Mouse (Mus musculus) lung, postnatal 0 days (tissue): ENCODE results near the gene Gm6096. TPM values are rescaled to one million over a fixed set of nuclear protein-coding genes. Genes with fewer than 3 reads are reported as not detected.

ENCODE experiments used
- ATAC-seq: fragments of 200-750 bp; cut with Nextera tagmentation; 2 replicates; pipeline ENCODE4 v1.8.0; 2017; ENCODE audit warnings: moderate library complexity
- DNase-seq: peaks from one replicate; pipeline ENCODE4 v3.0.0-alpha.2; 2016; ENCODE audit warnings: low spot score
- H3K27ac ChIP-seq: fragments of 300-500 bp; sonication (generic); 2 replicates; pipeline ENCODE4 v1.5.1; 2014; ENCODE audit warnings: antibody characterized with exemption, mild to moderate bottlenecking, low read length, mixed read lengths
- H3K27me3 ChIP-seq: fragments of 300-500 bp; sonication (generic); replicated peaks from 2 replicates; pipeline ENCODE4 v1.6.1; 2014; ENCODE audit warnings: low read length, mixed read lengths; ENCODE audit not compliant: insufficient read depth
- H3K36me3 ChIP-seq: fragments of 300-500 bp; sonication (generic); 2 replicates; pipeline ENCODE4 v1.6.1; 2014; ENCODE audit warnings: low read length, mixed read lengths; ENCODE audit not compliant: insufficient read depth
- H3K4me1 ChIP-seq: fragments of 300-500 bp; sonication (generic); 2 replicates; pipeline ENCODE4 v1.6.1; 2014; ENCODE audit warnings: antibody characterized with exemption, low read depth, low read length, mixed read lengths; ENCODE audit not compliant: insufficient read depth
- H3K4me2 ChIP-seq: fragments of 300-500 bp; sonication (generic); replicated peaks from 2 replicates; pipeline ENCODE4 v1.6.1; 2014; ENCODE audit warnings: low read depth, mild to moderate bottlenecking, low read length, moderate library complexity, mixed read lengths
- H3K4me3 ChIP-seq: fragments of 300-500 bp; sonication (generic); 2 replicates; pipeline ENCODE4 v1.5.1; 2014; ENCODE audit warnings: low read depth, low read length
- H3K9ac ChIP-seq: fragments of 300-500 bp; sonication (generic); replicated peaks from 2 replicates; pipeline ENCODE4 v1.6.1; 2014; ENCODE audit warnings: low read depth, mild to moderate bottlenecking
- H3K9me3 ChIP-seq: fragments of 300-500 bp; sonication (generic); 2 replicates; pipeline ENCODE4 v1.6.1; 2016; ENCODE audit warnings: low read length, mixed read lengths
- CTCF ChIP-seq: IDR thresholded peaks from 2 replicates; pipeline ENCODE4 v1.5.1; 2016; ENCODE audit warnings: antibody characterized with exemption, mild to moderate bottlenecking
- EP300 ChIP-seq: IDR thresholded peaks from 2 replicates; pipeline ENCODE4 v1.6.1; 2016; ENCODE audit warnings: antibody characterized with exemption, mild to moderate bottlenecking, control low read depth
- WGBS: fragments of 180-500 bp; shearing (Covaris S2); extraction: QIAGEN DNeasy Blood & Tissue Kit; methylation state at CpG from one replicate; pipeline ENCODE4 v1.1.7; 2014; 5-methylcytosine and 5-hydroxymethylcytosine counted together
- polyA plus RNA-seq: library from polyadenylated mRNA; unstranded; fragments of >200 nt; fragmentation: Nextera tagmentation; extraction: Ambion mirVana; gene quantifications from 2 replicates; pipeline ENCODE4 v1.2.1, GENCODE M21; 2015

Gm6096 gene
- polyA plus RNA-seq, 1 experiment from 2014 or later, result not detected

DNA sequence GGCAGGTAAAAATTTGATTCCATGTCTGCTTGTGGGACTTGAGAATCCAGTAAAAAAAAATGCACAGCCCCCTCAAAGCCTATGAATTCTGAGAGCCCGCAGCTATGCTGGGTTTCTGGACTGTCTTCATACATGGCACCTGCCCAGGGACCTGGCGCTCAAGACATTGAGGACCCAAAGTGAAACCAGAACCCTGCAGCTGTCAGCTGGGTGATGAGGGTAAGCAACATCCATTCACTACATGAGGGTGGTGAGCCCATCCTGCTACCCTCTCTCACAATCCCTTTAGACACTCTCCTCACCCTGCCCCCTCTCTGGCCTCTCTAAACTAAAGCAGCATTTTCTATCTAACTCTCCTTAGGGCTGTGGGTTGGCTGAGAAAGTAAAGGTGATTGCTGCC lies 26.8 kb downstream of the Gm6096 start:
- ATAC-seq, result no peak
- Histone ChIP-seq H3K36me3 (no peaks in the 10 kb centered on the region; the same call in 1 of the 2 replicates), H3K4me1 (no peaks in the 10 kb centered on the region)

DNA sequence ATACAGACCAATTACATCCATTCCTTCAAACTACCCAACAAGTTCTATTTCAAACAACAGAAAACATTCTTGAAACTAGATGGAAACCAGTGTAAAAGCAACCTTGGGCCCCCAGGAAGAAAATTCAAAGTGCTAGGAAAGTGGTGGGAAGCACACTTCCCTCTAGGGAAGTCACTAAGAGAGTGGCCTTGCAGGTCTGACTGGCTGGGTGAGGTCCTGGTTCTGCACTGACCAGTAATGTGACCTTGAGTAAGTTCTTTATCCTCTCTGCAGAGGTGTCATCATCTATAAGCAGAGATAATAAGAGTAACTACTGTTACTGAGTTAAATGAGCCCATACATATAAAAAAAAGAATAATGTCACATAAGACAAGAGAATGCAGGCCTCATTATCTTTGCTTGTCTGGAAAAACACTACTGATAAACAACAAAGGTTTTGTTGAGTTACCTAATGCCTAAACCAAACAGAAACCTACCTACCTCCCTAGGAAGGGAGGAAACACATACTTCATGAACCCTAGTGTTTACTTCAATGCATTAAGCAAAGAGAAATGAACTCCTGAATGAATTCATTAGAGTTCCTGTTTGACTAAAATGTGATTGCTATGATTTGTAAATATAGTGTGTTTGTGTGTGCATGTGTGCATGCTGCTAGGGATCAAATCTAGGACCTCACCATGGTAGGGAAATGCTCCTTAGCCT lies 39.8 kb downstream of the Gm6096 start:
- H3K27ac ChIP-seq, result peak overlapping the region; percentile 78
- H3K9me3 ChIP-seq, result no peaks in the 10 kb centered on the region
- H3K36me3 ChIP-seq, result no peaks in the 10 kb centered on the region
- no peak overlapping the region for H3K4me3 ChIP-seq
- ATAC-seq (peak; percentile 68), DNase-seq (peak; percentile 53)
- no peaks in the 10 kb centered on the region for H3K27me3 ChIP-seq
- no peaks in the 10 kb centered on the region; the same call in 1 of the 2 replicates for H3K4me1 ChIP-seq
- no peak overlapping the region for H3K9ac ChIP-seq
- TF ChIP-seq EP300 (peak; percentile 12; the same call in 1 of the 2 replicates), CTCF (no peak)
- H3K4me2 ChIP-seq, result no peak overlapping the region

More for the DNA sequence above, 26.8 kb downstream of the Gm6096 start:
- TF ChIP-seq CTCF (no peak), EP300 (no peak)
- DNase-seq, result no peak
- Histone ChIP-seq H3K4me3 (no peak overlapping the region), H3K9me3 (no peaks in the 10 kb centered on the region), H3K4me2 (no peak overlapping the region), H3K27me3 (no peaks in the 10 kb centered on the region), H3K27ac (no peak overlapping the region), H3K9ac (no peak overlapping the region)
- WGBS, result 94% methylated on average over 2 of the region's 2 CpGs

DNA sequence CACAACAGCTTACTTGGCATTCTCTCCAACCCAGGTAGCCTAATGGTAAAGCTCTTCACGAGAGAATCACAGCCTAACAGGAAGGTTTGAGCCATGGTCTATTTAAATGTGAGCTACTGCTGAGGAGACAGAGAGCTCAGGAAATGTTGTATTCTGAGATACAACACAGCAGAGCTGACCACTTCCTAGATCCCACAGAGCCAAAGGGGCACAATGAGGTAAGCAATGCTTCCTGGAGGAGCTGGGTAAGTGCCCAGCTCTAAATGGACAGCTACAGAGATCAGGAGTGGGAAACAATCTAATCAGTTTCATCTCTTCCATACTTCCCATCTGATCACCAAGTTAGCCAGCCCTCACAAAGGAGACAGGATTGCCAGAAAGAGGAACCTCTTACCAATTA lies 40.4 kb downstream of the Gm6096 start:
- Histone ChIP-seq H3K9me3 (no peaks in the 10 kb centered on the region), H3K4me2 (no peak overlapping the region), H3K27me3 (no peaks in the 10 kb centered on the region), H3K4me1 (no peaks in the 10 kb centered on the region; the same call in 1 of the 2 replicates), H3K36me3 (no peaks in the 10 kb centered on the region), H3K27ac (peak overlapping the region; percentile 78), H3K4me3 (no peak overlapping the region), H3K9ac (no peak overlapping the region)
- ATAC-seq (peak; percentile 89), DNase-seq (peak; percentile 66)
- TF ChIP-seq CTCF (no peak), EP300 (peak; percentile 89)
- WGBS, result 41% methylated on average over 1 of the region's 1 CpGs

DNA sequence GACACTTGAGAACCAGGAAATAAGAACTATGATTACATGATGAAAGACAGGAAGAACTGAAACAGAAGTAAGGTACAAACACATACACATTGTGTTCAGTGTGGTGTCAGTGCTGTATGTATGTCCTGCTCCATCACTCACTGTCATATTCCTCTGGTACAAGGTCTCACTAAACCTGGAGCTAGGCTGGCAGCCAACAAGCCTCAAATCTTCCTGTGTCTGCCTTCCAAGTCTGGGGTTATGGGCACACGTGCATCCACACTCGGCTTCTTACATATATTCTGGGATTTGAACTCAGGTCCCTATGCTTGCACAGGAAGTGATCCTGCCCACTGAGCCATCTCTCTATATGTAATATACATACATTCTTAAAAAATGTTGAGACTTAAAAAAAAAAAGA lies 41.8 kb downstream of the Gm6096 start:
- Histone ChIP-seq H3K4me1 (no peaks in the 10 kb centered on the region; the same call in 1 of the 2 replicates), H3K4me2 (no peak overlapping the region), H3K9ac (no peak overlapping the region), H3K4me3 (no peak overlapping the region), H3K36me3 (no peaks in the 10 kb centered on the region), H3K27me3 (no peaks in the 10 kb centered on the region), H3K27ac (peak overlapping the region; percentile 78; the same call in 1 of the 2 replicates), H3K9me3 (no peaks in the 10 kb centered on the region)
- no peak for DNase-seq
- no peak for ATAC-seq
- TF ChIP-seq CTCF, result no peak
- no peak for TF ChIP-seq EP300
- WGBS, result 59% methylated on average over 2 of the region's 2 CpGs

DNA sequence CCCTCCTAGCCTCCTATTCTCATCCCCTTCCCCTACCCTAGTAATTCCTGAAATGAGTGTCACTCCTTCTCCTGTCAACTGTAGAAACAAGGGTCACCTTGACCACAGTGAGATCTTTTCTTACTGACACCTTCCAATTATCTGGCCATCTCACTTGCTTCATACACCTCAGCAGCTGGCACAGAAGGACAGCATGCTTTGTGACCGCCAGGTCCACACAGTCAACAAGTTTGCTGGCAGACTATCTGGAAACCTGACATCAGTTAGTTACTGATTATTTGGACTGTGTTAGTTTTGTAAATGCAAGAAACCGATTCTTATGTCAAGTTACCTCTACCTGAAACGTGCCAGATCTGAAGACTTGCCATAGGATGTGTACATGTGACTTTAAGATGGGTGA lies 45.3 kb downstream of the Gm6096 start:
- 80% methylated on average over 3 of the region's 3 CpGs for WGBS
- H3K36me3 ChIP-seq, result no peaks in the 10 kb centered on the region
- ATAC-seq (no peak), DNase-seq (no peak)
- TF ChIP-seq EP300, result no peak
- TF ChIP-seq CTCF, result no peak
- no peaks in the 10 kb centered on the region for H3K9me3 ChIP-seq
- no peak overlapping the region for H3K9ac ChIP-seq
- H3K27me3 ChIP-seq, result no peaks in the 10 kb centered on the region
- no peak overlapping the region for H3K4me3 ChIP-seq
- peaks cover 10% of the 10 kb centered on the region; the same call in 1 of the 2 replicates for H3K4me1 ChIP-seq
- H3K4me2 ChIP-seq, result no peak overlapping the region
- H3K27ac ChIP-seq, result no peak overlapping the region

DNA sequence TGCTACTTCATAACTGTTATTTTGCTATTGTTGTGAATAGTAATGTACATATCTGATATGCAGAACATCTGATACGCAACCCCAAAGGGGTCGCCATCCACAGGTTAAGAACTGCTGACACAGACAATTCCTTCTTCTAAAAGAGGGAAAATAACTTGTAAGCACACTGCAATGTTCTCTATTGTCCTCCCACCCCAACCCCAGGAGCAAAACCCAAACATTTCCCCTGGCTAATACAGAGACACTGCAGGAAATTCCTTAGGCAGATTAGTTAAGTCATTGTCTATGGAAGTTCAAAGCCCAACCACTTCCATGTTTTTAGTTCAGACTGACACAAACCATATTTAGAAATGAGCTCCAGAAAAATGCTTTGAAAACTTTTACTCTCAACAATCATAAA lies 48.0 kb downstream of the Gm6096 start:
- Histone ChIP-seq H3K36me3 (no peaks in the 10 kb centered on the region), H3K27me3 (no peaks in the 10 kb centered on the region), H3K27ac (0 out of 2 replicates have a peak overlapping the region, but pooled peaks have one; percentile 62), H3K4me1 (peaks cover 19% of the 10 kb centered on the region; the same call in 1 of the 2 replicates), H3K9ac (no peak overlapping the region), H3K9me3 (no peaks in the 10 kb centered on the region), H3K4me2 (no peak overlapping the region), H3K4me3 (no peak overlapping the region)
- TF ChIP-seq EP300 (0 out of 2 replicates have a peak, but pooled peaks have one; percentile 36), CTCF (no peak)
- DNase-seq (no peak), ATAC-seq (no peak)
- WGBS, result 73% methylated on average over 2 of the region's 2 CpGs

Other genes starting within 250 kb of the Gm6096 start
- gene Scgb2b27, start 237.1 kb upstream of the Gm6096 start, polyA plus RNA-seq, result not detected in 2 replicates
- not detected in 2 replicates for gene Scgb1b27, start 229.6 kb upstream of the Gm6096 start, polyA plus RNA-seq
- gene Scgb1b30, start 155.6 kb upstream of the Gm6096 start, polyA plus RNA-seq, result not detected in 2 replicates
- 7.9 and 8.5 TPM in 2 replicates for gene Wtip, start 117.8 kb upstream of the Gm6096 start, polyA plus RNA-seq
- gene Uba2, start 81.4 kb upstream of the Gm6096 start, polyA plus RNA-seq, result 82.8 and 91.2 TPM in 2 replicates
- 34.0 and 37.9 TPM in 2 replicates for gene Pdcd2l, start 54.4 kb upstream of the Gm6096 start, polyA plus RNA-seq
- 122 and 123 TPM in 2 replicates for gene Gpi1, start 20.7 kb upstream of the Gm6096 start, polyA plus RNA-seq
- 54.6 and 57.3 TPM in 2 replicates for gene 4931406P16Rik, start 62.5 kb downstream of the Gm6096 start, polyA plus RNA-seq
- gene Lsm14a, start 142.3 kb downstream of the Gm6096 start, polyA plus RNA-seq, result 76.1 and 80.2 TPM in 2 replicates